Mouse (Mus musculus): ENCODE results near the gene Lama5. TPM values are rescaled to one million over a fixed set of nuclear protein-coding genes. Genes with fewer than 3 reads are reported as not detected.
A peak's percentile ranks its signal among the peaks of the same experiment; 100 is the strongest.
"Not testable (repeated sequence)": the region's sequence is repeated elsewhere in the genome, so short reads cannot be mapped to it uniquely, and the experiment has no call there.

Lama5 gene
- polyA plus RNA-seq, 1 experiment = 3.2 TPM

- not testable (repeated sequence) for H3K4me3 ChIP-seq (ENCODE audit: insufficient read depth, low read depth, low read length); H3K27ac ChIP-seq (replicated peaks; ENCODE audit: low read depth, low read length)
- H3K4me1 ChIP-seq (ENCODE audit: control insufficient read depth, insufficient read depth, insufficient read length, low read length) = peaks cover 25% of the 10 kb centered on the region
Observed at GRCm38 (mm10) chr2:180258951-180259484, 33.4 kb upstream of the Lama5 start.

- no peak overlapping the region for H3K27ac ChIP-seq (replicated peaks; ENCODE audit: low read depth, low read length)
- peak overlapping the region; percentile 73 for H3K4me3 ChIP-seq (ENCODE audit: insufficient read depth, low read depth, low read length)
- peaks cover 23% of the 10 kb centered on the region for H3K4me1 ChIP-seq (ENCODE audit: control insufficient read depth, insufficient read depth, insufficient read length, low read length)
Observed at GRCm38 (mm10) chr2:180257963-180258865, 32.6 kb upstream of the Lama5 start.

GRCm38 (mm10) chr2:180257001-180257521 is 31.4 kb upstream of the Lama5 start, which contains the start of gene Rps21:
Gene Rps21 (plus strand): TSS chr2:180257377.
- Histone ChIP-seq H3K27ac (replicated peaks; ENCODE audit: low read depth, low read length) (peak within 1 kb of the TSS; percentile 60), H3K4me1 (ENCODE audit: control insufficient read depth, insufficient read depth, insufficient read length, low read length) (peaks cover 15% of the 10 kb centered on the region), H3K4me3 (ENCODE audit: insufficient read depth, low read depth, low read length) (peak within 1 kb of the TSS; percentile 73)

- Histone ChIP-seq H3K4me1 (ENCODE audit: control insufficient read depth, insufficient read depth, insufficient read length, low read length) (peaks cover 11% of the 10 kb centered on the region), H3K4me3 (ENCODE audit: insufficient read depth, low read depth, low read length) (peak overlapping the region; percentile 58), H3K27ac (replicated peaks; ENCODE audit: low read depth, low read length) (peak overlapping the region; percentile 60)
Observed at GRCm38 (mm10) chr2:180256296-180257000, 30.8 kb upstream of the Lama5 start.

GRCm38 (mm10) chr2:180255701-180256100 is 30.0 kb upstream of the Lama5 start:
- no peak overlapping the region for H3K4me3 ChIP-seq (ENCODE audit: insufficient read depth, low read depth, low read length)
- H3K4me1 ChIP-seq (ENCODE audit: control insufficient read depth, insufficient read depth, insufficient read length, low read length) = peaks cover 4% of the 10 kb centered on the region; the same call in 1 of the 2 replicates
- H3K27ac ChIP-seq (replicated peaks; ENCODE audit: low read depth, low read length) = no peak overlapping the region

- 0 out of 2 replicates have a peak, but pooled peaks cover 3% of the 10 kb centered on the region for H3K4me1 ChIP-seq (ENCODE audit: control insufficient read depth, insufficient read depth, insufficient read length, low read length)
- H3K4me3 ChIP-seq (ENCODE audit: insufficient read depth, low read depth, low read length) = no peak overlapping the region
- H3K27ac ChIP-seq (replicated peaks; ENCODE audit: low read depth, low read length) = no peak overlapping the region
Observed at GRCm38 (mm10) chr2:180254436-180255209, 29.0 kb upstream of the Lama5 start.

- no peak overlapping the region for H3K4me3 ChIP-seq (ENCODE audit: insufficient read depth, low read depth, low read length)
- H3K27ac ChIP-seq (replicated peaks; ENCODE audit: low read depth, low read length) = peak overlapping the region; percentile 41; the same call in 1 of the 2 replicates
- 0 out of 2 replicates have a peak, but pooled peaks cover 3% of the 10 kb centered on the region for H3K4me1 ChIP-seq (ENCODE audit: control insufficient read depth, insufficient read depth, insufficient read length, low read length)
Observed at GRCm38 (mm10) chr2:180251838-180252237, 26.2 kb upstream of the Lama5 start.

GRCm38 (mm10) chr2:180250930-180251611 is 25.4 kb upstream of the Lama5 start:
- no peak overlapping the region for H3K27ac ChIP-seq (replicated peaks; ENCODE audit: low read depth, low read length)
- no peaks in the 10 kb centered on the region for H3K4me1 ChIP-seq (ENCODE audit: control insufficient read depth, insufficient read depth, insufficient read length, low read length)

GRCm38 (mm10) chr2:180248947-180249660 is 23.4 kb upstream of the Lama5 start:
- H3K4me1 ChIP-seq (ENCODE audit: control insufficient read depth, insufficient read depth, insufficient read length, low read length) = no peaks in the 10 kb centered on the region
- H3K27ac ChIP-seq (replicated peaks; ENCODE audit: low read depth, low read length) = no peak overlapping the region
- no peak overlapping the region for H3K4me3 ChIP-seq (ENCODE audit: insufficient read depth, low read depth, low read length)

More at GRCm38 (mm10) chr2:180250930-180251611, 25.4 kb upstream of the Lama5 start:
- no peak overlapping the region for H3K4me3 ChIP-seq (ENCODE audit: insufficient read depth, low read depth, low read length)

GRCm38 (mm10) chr2:180247916-180248315 is 22.3 kb upstream of the Lama5 start:
- no peak overlapping the region for H3K4me3 ChIP-seq (ENCODE audit: insufficient read depth, low read depth, low read length)
- no peak overlapping the region for H3K27ac ChIP-seq (replicated peaks; ENCODE audit: low read depth, low read length)

GRCm38 (mm10) chr2:180243108-180243507 is 17.4 kb upstream of the Lama5 start:
- Histone ChIP-seq H3K4me1 (ENCODE audit: control insufficient read depth, insufficient read depth, insufficient read length, low read length) (no peaks in the 10 kb centered on the region), H3K4me3 (ENCODE audit: insufficient read depth, low read depth, low read length) (no peak overlapping the region), H3K27ac (replicated peaks; ENCODE audit: low read depth, low read length) (no peak overlapping the region)

More at GRCm38 (mm10) chr2:180247916-180248315, 22.3 kb upstream of the Lama5 start:
- no peaks in the 10 kb centered on the region for H3K4me1 ChIP-seq (ENCODE audit: control insufficient read depth, insufficient read depth, insufficient read length, low read length)

- Histone ChIP-seq H3K4me1 (ENCODE audit: control insufficient read depth, insufficient read depth, insufficient read length, low read length) (no peaks in the 10 kb centered on the region), H3K4me3 (ENCODE audit: insufficient read depth, low read depth, low read length) (no peak overlapping the region), H3K27ac (replicated peaks; ENCODE audit: low read depth, low read length) (no peak overlapping the region)
Observed at GRCm38 (mm10) chr2:180238591-180238990, 12.9 kb upstream of the Lama5 start.

GRCm38 (mm10) chr2:180237601-180238345 is 12.1 kb upstream of the Lama5 start:
- Histone ChIP-seq H3K27ac (replicated peaks; ENCODE audit: low read depth, low read length) (no peak overlapping the region), H3K4me1 (ENCODE audit: control insufficient read depth, insufficient read depth, insufficient read length, low read length) (no peaks in the 10 kb centered on the region), H3K4me3 (ENCODE audit: insufficient read depth, low read depth, low read length) (no peak overlapping the region)
